Mouse (Mus musculus) bone marrow, adult 2 months (tissue): ENCODE measurements around the gene Mvb12b.

Experiments
- CTCF ChIP-seq: fragments of 200-500 bp; IDR thresholded peaks from 2 replicates; pipeline ENCODE4 v1.5.1; 2011; ENCODE audit warnings: low read length, control low read depth; ENCODE audit not compliant: control insufficient read depth, insufficient read depth
- POLR2A ChIP-seq: fragments of 200-500 bp; IDR thresholded peaks from 2 replicates; pipeline ENCODE4 v1.6.1; 2011; ENCODE audit warnings: low read depth, mild to moderate bottlenecking, control low read depth, low read length, borderline replicate concordance; ENCODE audit not compliant: control insufficient read depth

- TF ChIP-seq POLR2A (no peak), CTCF (no peak)
Observed at GRCm38 (mm10) chr2:33912741-33913140, 25.0 kb upstream of the Mvb12b start.
